Mouse (Mus musculus) testis, postnatal 14 days (tissue): Measurements from ENCODE around the gene Pigv.

Experiments
- DNase-seq: peaks from one replicate; pipeline ENCODE4 v3.0.0; 2021; ENCODE audit warnings: low spot score

The Pigv gene

DNA sequence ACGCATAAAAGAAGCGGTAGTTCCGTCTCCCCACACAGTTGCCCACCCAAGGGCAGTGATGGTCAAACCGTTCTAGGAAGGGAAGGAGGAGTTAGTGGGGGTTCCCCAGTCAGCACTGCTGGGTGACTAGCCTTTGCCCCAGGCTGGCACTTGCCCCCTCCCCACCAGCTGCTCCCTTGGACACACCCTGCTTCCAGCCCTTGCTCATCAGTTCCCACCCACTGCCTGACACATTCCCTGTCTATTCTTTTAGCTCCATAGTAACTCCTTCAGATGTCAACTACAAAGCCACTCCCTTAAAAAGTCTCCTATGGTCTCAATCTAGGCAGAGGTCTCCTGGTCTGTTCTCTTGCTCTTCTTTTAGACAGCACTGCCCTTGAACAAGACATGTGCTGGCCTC is 58.6 kb downstream of the Pigv start:
- no peak for DNase-seq

DNA sequence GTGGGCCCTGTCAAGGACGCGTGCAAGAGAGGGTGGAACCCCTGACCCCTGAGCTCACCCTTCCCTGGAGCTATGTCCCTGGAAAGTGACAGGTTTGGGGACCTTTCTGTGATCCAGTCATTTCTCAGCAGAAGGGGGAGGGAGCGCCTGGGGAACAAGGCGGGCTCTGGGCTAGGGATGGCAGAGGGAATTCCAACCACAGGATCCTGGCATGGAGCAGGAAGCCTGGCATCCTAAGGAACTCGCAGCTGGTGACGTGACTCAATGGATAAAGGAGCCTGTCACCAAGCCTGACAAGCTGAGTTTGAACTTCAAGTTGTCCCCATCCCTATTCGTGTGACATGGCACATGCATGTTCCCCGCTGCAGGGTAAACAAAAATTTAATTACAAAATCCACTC is 59.4 kb downstream of the Pigv start:
- DNase-seq: no peak

DNA sequence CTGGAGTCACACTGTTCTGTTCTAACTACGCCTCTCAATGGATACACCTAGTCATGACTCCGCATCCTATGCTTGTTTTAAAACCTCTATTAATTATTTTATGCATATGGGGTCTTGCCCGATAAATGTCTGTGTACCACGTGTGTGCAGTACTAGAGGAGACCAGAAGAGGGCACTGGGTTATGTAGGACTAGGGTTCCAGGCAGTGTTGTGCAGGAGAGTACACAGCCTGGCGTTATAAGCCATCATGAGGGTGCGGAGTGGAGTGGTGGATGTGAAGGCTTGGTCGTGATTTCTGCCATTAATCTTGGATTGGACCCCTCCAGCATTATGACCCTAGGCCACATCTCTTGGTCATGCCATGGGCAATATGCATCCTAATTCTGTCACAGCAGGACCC is 60.0 kb downstream of the Pigv start:
- no peak for DNase-seq

DNA sequence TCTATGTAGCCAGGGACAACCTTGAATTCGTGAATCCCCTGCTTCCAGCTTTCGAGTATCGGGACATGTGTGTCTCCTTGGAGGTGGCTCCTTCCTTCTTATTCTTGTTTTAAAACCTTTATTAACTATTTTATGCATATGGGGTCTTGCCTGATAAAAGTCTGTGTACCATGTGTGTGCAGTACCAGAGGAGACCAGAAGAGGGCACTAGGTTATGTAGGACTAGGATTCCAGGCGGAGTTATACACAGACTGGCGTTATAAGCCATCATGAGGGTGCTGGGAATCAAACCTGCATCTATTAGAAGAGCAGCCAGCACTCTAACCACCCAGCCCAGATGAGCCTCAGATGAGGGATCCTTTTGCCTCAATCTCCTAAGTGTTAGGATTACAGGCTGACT is 60.6 kb downstream of the Pigv start:
- no peak for DNase-seq
